Mouse (Mus musculus) forebrain, postnatal 0 days (tissue): ENCODE measurements around the gene Armc7. TPM values are rescaled to one million over a fixed set of nuclear protein-coding genes. Genes with fewer than 3 reads are reported as not detected.
"Not testable (repeated sequence)": the region's sequence is repeated elsewhere in the genome, so short reads cannot be mapped to it uniquely, and the experiment has no call there.

Source experiments
- ATAC-seq: fragments of 200-750 bp; cut with Nextera tagmentation; 2 replicates; pipeline ENCODE4 v1.8.0; 2017; ENCODE audit warnings: mild to moderate bottlenecking, moderate library complexity
- DNase-seq: peaks from one replicate; pipeline ENCODE4 v3.0.0-alpha.2; 2015
- H3K27ac ChIP-seq: fragments of 300-500 bp; sonication (generic); 2 replicates; pipeline ENCODE4 v1.5.1; 2014; ENCODE audit warnings: low read depth, mild to moderate bottlenecking, antibody characterized with exemption, low read length, moderate library complexity, mixed read lengths
- H3K27me3 ChIP-seq: fragments of 300-500 bp; sonication (generic); 2 replicates; pipeline ENCODE4 v1.6.1; 2014; ENCODE audit warnings: mild to moderate bottlenecking, low read length, mixed read lengths; ENCODE audit not compliant: insufficient read depth
- H3K36me3 ChIP-seq: fragments of 300-500 bp; sonication (generic); 2 replicates; pipeline ENCODE4 v1.6.1; 2014; ENCODE audit warnings: mild to moderate bottlenecking, moderate library complexity; ENCODE audit not compliant: insufficient read depth
- H3K4me1 ChIP-seq: fragments of 300-500 bp; sonication (generic); 2 replicates; pipeline ENCODE4 v1.6.1; 2014; ENCODE audit warnings: antibody characterized with exemption; ENCODE audit not compliant: insufficient read depth
- H3K4me2 ChIP-seq: fragments of 300-500 bp; sonication (generic); 2 replicates; pipeline ENCODE4 v1.6.1; 2014; ENCODE audit warnings: low read depth, mild to moderate bottlenecking, moderate library complexity
- H3K4me3 ChIP-seq: fragments of 300-500 bp; sonication (generic); 2 replicates; pipeline ENCODE4 v1.5.1; 2014; ENCODE audit warnings: low read depth, low read length, mixed read lengths
- H3K9ac ChIP-seq: fragments of 300-500 bp; sonication (generic); 2 replicates; pipeline ENCODE4 v1.6.1; 2014; ENCODE audit warnings: mild to moderate bottlenecking
- H3K9me3 ChIP-seq: fragments of 300-500 bp; sonication (generic); 2 replicates; pipeline ENCODE4 v1.6.1; 2016; ENCODE audit warnings: low read length
- CTCF ChIP-seq: sonication (generic); IDR thresholded peaks from 2 replicates; pipeline ENCODE4 v1.5.1; 2016; ENCODE audit warnings: antibody characterized with exemption, control low read depth, low read depth
- WGBS: fragments of 180-500 bp; shearing (Covaris S2); extraction: QIAGEN DNeasy Blood & Tissue Kit; methylation state at CpG from one replicate; pipeline ENCODE4 v1.1.7; 2014; 5-methylcytosine and 5-hydroxymethylcytosine counted together
- polyA plus RNA-seq: library from polyadenylated mRNA; unstranded; fragments of >200 nt; fragmentation: Nextera tagmentation; extraction: Ambion mirVana; gene quantifications from 2 replicates; pipeline ENCODE4 v1.2.1, GENCODE M21; 2015
- total RNA-seq: library from RNA; depleted of rRNA; stranded (reverse); fragments of >200 nt; gene quantifications from 2 replicates; pipeline ENCODE4 v1.2.3, GENCODE M21; 2014

Armc7 gene
- total and polyA plus RNA-seq, 2 experiments from 2014 or later: 11.2 TPM

DNA sequence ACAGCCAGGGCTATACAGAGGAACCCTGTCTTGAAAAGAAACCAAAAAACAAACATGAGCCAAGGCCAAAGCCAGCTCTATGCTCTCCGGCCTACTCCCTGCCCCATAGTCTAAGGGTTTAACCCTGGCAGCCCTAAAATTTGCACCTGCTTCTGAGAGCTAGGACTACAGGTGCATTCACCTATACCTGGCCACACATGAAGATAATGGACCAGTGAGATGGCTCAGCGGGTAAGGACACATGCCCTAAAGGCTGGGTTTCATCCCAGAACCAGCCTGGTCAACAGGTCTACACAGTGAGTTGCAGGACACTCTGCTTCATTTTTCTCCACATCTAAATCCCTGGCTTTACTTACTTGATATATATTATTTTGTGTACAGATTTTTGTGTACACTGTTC is 46.8 kb downstream of the Armc7 start:
- no peak overlapping the region for H3K4me3 ChIP-seq
- H3K27me3 ChIP-seq: no peaks in the 10 kb centered on the region
- no peak overlapping the region for H3K4me2 ChIP-seq
- H3K9me3 ChIP-seq: no peaks in the 10 kb centered on the region
- no peak overlapping the region for H3K27ac ChIP-seq
- TF ChIP-seq CTCF: no peak
- WGBS: 83% methylated on average over 2 of the region's 2 CpGs
- no peak overlapping the region for H3K9ac ChIP-seq
- H3K36me3 ChIP-seq: peaks cover 41% of the 10 kb centered on the region
- ATAC-seq (no peak), DNase-seq (no peak)
- no peaks in the 10 kb centered on the region for H3K4me1 ChIP-seq

DNA sequence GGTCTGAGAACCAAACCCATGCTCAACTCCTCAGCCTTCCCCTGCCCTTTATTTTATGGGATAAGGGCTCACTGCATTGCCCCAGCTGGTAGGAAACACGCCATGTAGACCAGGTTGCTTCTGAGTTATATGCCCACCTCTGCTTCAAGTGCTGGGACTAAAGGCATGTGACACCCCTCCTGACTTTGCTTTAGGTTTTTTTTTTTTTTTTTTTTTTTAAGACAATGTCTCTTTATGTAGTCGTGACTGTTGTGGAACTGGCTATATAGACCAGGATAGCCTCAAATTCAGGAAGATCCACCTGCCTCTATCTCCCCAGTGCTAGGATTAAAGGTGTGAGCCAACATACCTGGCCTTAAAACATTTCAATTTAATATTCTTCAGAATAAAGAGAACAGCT is 47.2 kb downstream of the Armc7 start:
- Histone ChIP-seq H3K9me3 (no peaks in the 10 kb centered on the region), H3K27me3 (no peaks in the 10 kb centered on the region), H3K4me3 (no peak overlapping the region), H3K4me2 (no peak overlapping the region), H3K36me3 (peaks cover 46% of the 10 kb centered on the region), H3K27ac (no peak overlapping the region), H3K9ac (no peak overlapping the region), H3K4me1 (no peaks in the 10 kb centered on the region)
- no peak for TF ChIP-seq CTCF
- 86% methylated on average over 2 of the region's 2 CpGs for WGBS
- ATAC-seq (no peak), DNase-seq (no peak)

DNA sequence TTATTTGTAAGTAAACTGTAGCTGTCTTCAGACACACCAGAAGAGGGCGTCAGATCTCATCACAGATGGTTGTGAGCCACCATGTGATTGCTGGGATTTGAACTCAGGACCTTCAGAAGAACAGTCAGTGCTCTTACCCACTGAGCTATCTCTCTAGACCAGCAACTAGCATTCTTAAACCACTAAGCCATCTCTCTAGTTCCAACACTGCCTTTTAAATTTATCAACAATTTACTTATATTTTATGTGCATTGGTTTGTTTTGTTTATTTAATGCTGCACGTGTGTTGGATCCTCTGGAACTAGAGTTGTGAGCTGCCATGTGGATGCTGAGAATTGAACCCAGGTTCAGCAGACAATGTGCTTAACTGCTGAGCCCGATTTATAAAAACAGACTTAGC is 51.0 kb downstream of the Armc7 start:
- H3K27ac ChIP-seq, H3K9me3 ChIP-seq, H3K9ac ChIP-seq, H3K4me3 ChIP-seq, H3K27me3 ChIP-seq, ATAC-seq, DNase-seq, H3K4me2 ChIP-seq, H3K4me1 ChIP-seq: not testable (repeated sequence)
- WGBS: 90% methylated on average over 3 of the region's 3 CpGs
- H3K36me3 ChIP-seq: peaks cover 59% of the 10 kb centered on the region

DNA sequence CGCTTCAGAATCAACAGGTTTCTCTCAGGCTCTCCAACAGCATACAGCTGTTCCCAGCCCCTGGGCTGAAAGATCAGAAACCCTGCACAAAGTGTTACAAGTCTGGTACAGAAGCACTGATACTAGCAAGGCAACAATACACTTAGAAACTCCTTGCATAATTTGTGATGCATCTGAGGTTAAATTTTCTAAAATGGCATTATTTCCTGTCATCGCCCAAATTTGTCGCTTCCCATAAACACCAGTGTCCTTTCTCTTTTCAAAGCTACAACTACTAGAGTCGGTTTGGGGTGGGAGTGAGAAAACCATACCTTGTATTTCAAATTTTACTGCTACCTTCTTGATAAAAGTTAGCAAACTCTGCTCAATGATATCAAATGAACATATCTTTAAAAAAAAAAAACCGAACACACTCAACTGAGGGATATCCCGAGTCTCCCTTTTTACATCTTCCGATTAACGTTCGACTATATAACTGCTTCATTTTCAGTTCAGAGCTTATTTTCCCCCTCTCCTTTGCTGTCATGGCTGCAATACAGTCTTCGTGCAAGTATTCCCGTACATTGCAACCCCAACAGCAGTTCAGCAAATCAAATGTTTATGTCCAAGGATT is 59.4 kb downstream of the Armc7 start:
- no peak for TF ChIP-seq CTCF
- 6% methylated on average over 11 of the region's 11 CpGs for WGBS
- DNase-seq: no peak
- H3K9me3 ChIP-seq: no peaks in the 10 kb centered on the region
- peak overlapping the region; percentile 100 for H3K27ac ChIP-seq
- ATAC-seq: no peak
- H3K4me3 ChIP-seq: peak overlapping the region; percentile 93
- H3K36me3 ChIP-seq: peaks cover 21% of the 10 kb centered on the region
- H3K9ac ChIP-seq: peak overlapping the region; percentile 96
- no peaks in the 10 kb centered on the region for H3K27me3 ChIP-seq
- H3K4me1 ChIP-seq: peaks cover 7% of the 10 kb centered on the region
- peak overlapping the region; percentile 68 for H3K4me2 ChIP-seq

DNA sequence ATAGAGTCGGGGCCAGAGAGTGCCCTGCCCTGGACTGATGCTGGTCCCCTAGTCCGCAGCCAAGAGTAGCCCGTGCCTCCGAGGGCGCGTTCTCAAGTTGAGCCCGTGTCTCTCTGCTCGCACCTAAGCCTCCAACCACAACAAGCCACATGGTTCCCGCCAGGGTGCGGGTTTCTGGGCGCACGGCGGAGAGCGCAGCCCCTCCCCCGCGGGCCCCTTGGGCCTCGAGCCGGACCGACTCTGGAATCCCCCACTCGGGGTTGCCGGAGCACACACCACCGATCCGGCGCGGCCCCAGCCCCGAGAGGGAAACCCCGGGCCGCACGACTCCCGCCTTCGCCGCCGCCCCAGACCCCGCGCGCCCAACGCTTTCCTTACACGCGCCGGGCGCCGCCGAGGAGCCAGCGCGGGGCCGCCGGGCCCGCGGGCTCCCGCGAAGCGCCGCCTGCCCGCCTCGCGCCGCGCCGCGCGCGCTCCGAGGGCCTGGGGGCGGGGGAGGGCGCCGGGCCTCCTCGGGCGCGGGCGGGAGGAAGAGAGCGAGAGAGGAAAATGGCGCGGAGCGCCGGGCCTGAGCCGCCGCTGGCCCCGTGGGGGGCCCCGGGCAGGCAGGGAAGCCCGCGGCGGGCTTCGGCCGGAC is 60.1 kb downstream of the Armc7 start:
- peak; percentile 85 for DNase-seq
- Histone ChIP-seq H3K4me2 (peak overlapping the region; percentile 68), H3K36me3 (peaks cover 16% of the 10 kb centered on the region; the same call in 1 of the 2 replicates), H3K4me3 (peak overlapping the region; percentile 93), H3K4me1 (peaks cover 7% of the 10 kb centered on the region), H3K9ac (peak overlapping the region; percentile 96), H3K27me3 (no peaks in the 10 kb centered on the region), H3K9me3 (no peaks in the 10 kb centered on the region), H3K27ac (peak overlapping the region; percentile 100)
- WGBS: 0% methylated on average over 58 of the region's 84 CpGs
- TF ChIP-seq CTCF: 0 out of 2 replicates have a peak, but pooled peaks have one; percentile 4
- peak; percentile 85 for ATAC-seq

DNA sequence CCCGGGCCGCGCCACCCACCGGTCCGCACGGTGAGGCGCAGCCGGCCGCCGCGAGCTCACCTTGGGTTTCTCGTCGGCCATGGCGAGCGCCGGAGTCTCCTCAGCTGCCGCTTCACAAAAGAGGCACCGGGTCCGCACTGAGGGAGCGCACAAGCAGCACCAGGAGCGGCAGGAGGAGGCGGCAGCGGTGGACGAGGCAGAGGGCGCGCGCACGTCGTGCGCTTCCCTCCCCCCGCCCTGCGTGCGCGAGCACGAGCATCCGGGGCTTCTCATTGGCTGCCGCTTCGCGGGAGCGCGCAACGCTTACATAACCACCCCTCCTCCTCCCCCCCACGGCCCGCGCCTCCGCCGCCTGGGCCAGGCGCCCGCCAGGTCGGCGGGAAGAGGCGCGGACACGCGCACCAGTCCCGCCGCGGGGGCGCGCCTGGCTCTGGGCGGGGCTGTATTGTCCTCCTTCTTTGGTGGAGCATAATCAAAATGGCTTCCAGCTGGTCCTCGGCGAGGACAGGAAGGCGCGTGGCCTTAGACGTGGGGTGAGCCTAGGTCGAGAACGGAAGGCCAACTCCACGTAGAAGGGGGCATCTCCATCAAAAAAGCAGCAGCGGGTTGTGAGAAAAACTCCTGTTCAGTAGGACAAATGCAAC is 60.7 kb downstream of the Armc7 start, which contains the start of gene Sumo2:
Sumo2 (minus strand) TSS at position 239 of the 644 bp plus-strand sequence.
- H3K4me3 ChIP-seq: peak within 1 kb of the TSS; percentile 93
- peak within 1 kb of the TSS; percentile 100 for H3K27ac ChIP-seq
- H3K4me1 ChIP-seq: peaks cover 7% of the 10 kb centered on the region
- peak; percentile 21; the same call in 1 of the 2 replicates for TF ChIP-seq CTCF
- no peaks in the 10 kb centered on the region for H3K27me3 ChIP-seq
- H3K36me3 ChIP-seq: peaks cover 16% of the 10 kb centered on the region; the same call in 1 of the 2 replicates
- peak within 1 kb of the TSS; percentile 68 for H3K4me2 ChIP-seq
- peak; percentile 89 for ATAC-seq
- DNase-seq: peak; percentile 99
- 4% methylated on average over 51 of the region's 70 CpGs for WGBS
- no peaks in the 10 kb centered on the region for H3K9me3 ChIP-seq
- peak within 1 kb of the TSS; percentile 96 for H3K9ac ChIP-seq
